Mouse (Mus musculus): ENCODE results near the gene Thap12.

DNA sequence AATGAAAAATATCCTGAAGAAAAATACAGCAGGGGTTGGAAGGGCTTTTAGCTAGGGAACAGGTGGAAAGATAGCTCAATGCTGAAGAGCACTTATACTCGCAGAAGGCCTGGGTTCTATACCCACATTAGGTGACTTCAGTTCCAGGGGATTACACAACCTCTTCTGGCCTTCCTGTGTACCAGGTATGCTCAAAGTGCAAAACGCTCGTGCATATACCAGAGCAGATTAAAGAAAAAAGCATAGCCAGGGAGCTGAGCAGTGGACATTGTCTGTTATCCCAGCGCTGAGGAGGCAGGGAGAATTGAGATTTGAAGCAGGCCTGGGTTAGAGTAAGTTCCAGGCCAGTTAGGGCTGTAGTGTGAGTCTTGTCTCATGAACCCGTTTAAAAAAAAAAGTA lies 1.4 kb downstream of the Thap12 start:
- TF ChIP-seq CTCF (IDR thresholded peaks at IDR 0.05; ENCODE audit: low read depth) (no peak), EP300 (IDR thresholded peaks at IDR 0.05; ENCODE audit: low read depth) (no peak)
